Mouse (Mus musculus) lung, embryonic 14.5 days (tissue): ENCODE data around the gene Ccl17. TPM values are rescaled to one million over a fixed set of nuclear protein-coding genes. Genes with fewer than 3 reads are reported as not detected.

Source experiments
- ATAC-seq: fragments of 200-750 bp; cut with Nextera tagmentation; 2 replicates; pipeline ENCODE4 v1.8.0; 2017; ENCODE audit warnings: mild to moderate bottlenecking, moderate TSS enrichment, moderate library complexity; ENCODE audit not compliant: insufficient read depth
- DNase-seq: peaks from one replicate; pipeline ENCODE4 v3.0.0-alpha.2; 2015
- H3K27ac ChIP-seq: fragments of 300-500 bp; sonication (generic); 2 replicates; pipeline ENCODE4 v1.5.1; 2014; ENCODE audit warnings: low read depth, mild to moderate bottlenecking, moderate library complexity
- H3K27me3 ChIP-seq: fragments of 300-500 bp; sonication (generic); 2 replicates; pipeline ENCODE4 v1.6.1; 2014; ENCODE audit warnings: low read length, control low read depth; ENCODE audit not compliant: insufficient read depth
- H3K36me3 ChIP-seq: fragments of 300-500 bp; sonication (generic); 2 replicates; pipeline ENCODE4 v1.6.1; 2014; ENCODE audit warnings: control low read depth; ENCODE audit not compliant: insufficient read depth
- H3K4me1 ChIP-seq: fragments of 300-500 bp; sonication (generic); 2 replicates; pipeline ENCODE4 v1.6.1; 2014; ENCODE audit warnings: antibody characterized with exemption, control low read depth; ENCODE audit not compliant: insufficient read depth
- H3K4me2 ChIP-seq: fragments of 300-500 bp; sonication (generic); 2 replicates; pipeline ENCODE4 v1.6.1; 2014; ENCODE audit warnings: mild to moderate bottlenecking
- H3K4me3 ChIP-seq: fragments of 300-500 bp; sonication (generic); 2 replicates; pipeline ENCODE4 v1.5.1; 2014; ENCODE audit warnings: low read depth, low read length
- H3K9ac ChIP-seq: fragments of 300-500 bp; sonication (generic); 2 replicates; pipeline ENCODE4 v1.6.1; 2014
- H3K9me3 ChIP-seq: fragments of 300-500 bp; sonication (generic); 2 replicates; pipeline ENCODE4 v1.6.1; 2016; ENCODE audit warnings: low read depth, low read length, control low read depth
- CTCF ChIP-seq: IDR thresholded peaks from 2 replicates; pipeline ENCODE4 v1.5.1; 2016; ENCODE audit warnings: antibody characterized with exemption, low read depth
- WGBS: fragments of 180-500 bp; shearing (Covaris S2); extraction: QIAGEN DNeasy Blood & Tissue Kit; methylation state at CpG from one replicate; pipeline ENCODE4 v1.1.7; 2014; 5-methylcytosine and 5-hydroxymethylcytosine counted together
- polyA plus RNA-seq: library from polyadenylated mRNA; unstranded; fragments of >200 nt; fragmentation: Nextera tagmentation; extraction: Ambion mirVana; gene quantifications from 2 replicates; pipeline ENCODE4 v1.2.1, GENCODE M21; 2014

The Ccl17 gene
- polyA plus RNA-seq, 1 experiment from 2014 or later: not detected

- Histone ChIP-seq H3K4me1 (no peaks in the 10 kb centered on the region), H3K4me2 (no peak overlapping the region), H3K4me3 (no peak overlapping the region), H3K36me3 (no peaks in the 10 kb centered on the region), H3K9me3 (no peaks in the 10 kb centered on the region), H3K27me3 (no peaks in the 10 kb centered on the region), H3K9ac (no peak overlapping the region), H3K27ac (no peak overlapping the region)
- peak; percentile 62 for DNase-seq
- TF ChIP-seq CTCF: peak; percentile 66
- ATAC-seq: no peak
- WGBS: 0% methylated on average over 1 of the region's 1 CpGs
Observed at GRCm38 (mm10) chr8:94814556-94814955, 4.3 kb downstream of the Ccl17 start.

- no peaks in the 10 kb centered on the region for H3K27me3 ChIP-seq
- 78% methylated on average over 11 of the region's 11 CpGs for WGBS
- no peak overlapping the region for H3K27ac ChIP-seq
- H3K4me2 ChIP-seq: no peak overlapping the region
- ATAC-seq (no peak), DNase-seq (no peak)
- no peaks in the 10 kb centered on the region for H3K9me3 ChIP-seq
- H3K9ac ChIP-seq: no peak overlapping the region
- H3K36me3 ChIP-seq: peaks cover 27% of the 10 kb centered on the region
- no peak for TF ChIP-seq CTCF
- H3K4me1 ChIP-seq: no peaks in the 10 kb centered on the region
- no peak overlapping the region for H3K4me3 ChIP-seq
Observed at GRCm38 (mm10) chr8:94817933-94818332, 7.7 kb downstream of the Ccl17 start.

- Histone ChIP-seq H3K4me1 (no peaks in the 10 kb centered on the region), H3K27me3 (no peaks in the 10 kb centered on the region), H3K9me3 (no peaks in the 10 kb centered on the region), H3K27ac (no peak overlapping the region), H3K36me3 (peaks cover 42% of the 10 kb centered on the region), H3K4me3 (no peak overlapping the region), H3K4me2 (no peak overlapping the region), H3K9ac (no peak overlapping the region)
- TF ChIP-seq CTCF: no peak
- WGBS: 65% methylated on average over 6 of the region's 6 CpGs
- DNase-seq (no peak), ATAC-seq (no peak)
Observed at GRCm38 (mm10) chr8:94819671-94820179, 9.5 kb downstream of the Ccl17 start.

GRCm38 (mm10) chr8:94820553-94820952 lies 10.3 kb downstream of the Ccl17 start:
- no peak for ATAC-seq
- Histone ChIP-seq H3K9ac (no peak overlapping the region), H3K36me3 (peaks cover 50% of the 10 kb centered on the region), H3K27me3 (no peaks in the 10 kb centered on the region), H3K4me1 (no peaks in the 10 kb centered on the region), H3K9me3 (no peaks in the 10 kb centered on the region), H3K4me2 (no peak overlapping the region), H3K4me3 (no peak overlapping the region), H3K27ac (no peak overlapping the region)
- WGBS: 82% methylated on average over 7 of the region's 7 CpGs
- DNase-seq: no peak
- no peak for TF ChIP-seq CTCF

GRCm38 (mm10) chr8:94821381-94821780 lies 11.1 kb downstream of the Ccl17 start:
- H3K27ac ChIP-seq: no peak overlapping the region
- no peak for TF ChIP-seq CTCF
- 89% methylated on average over 2 of the region's 2 CpGs for WGBS
- no peaks in the 10 kb centered on the region for H3K9me3 ChIP-seq
- H3K4me1 ChIP-seq: no peaks in the 10 kb centered on the region
- H3K4me3 ChIP-seq: no peak overlapping the region
- ATAC-seq (no peak), DNase-seq (no peak)
- H3K36me3 ChIP-seq: peaks cover 56% of the 10 kb centered on the region
- no peak overlapping the region for H3K4me2 ChIP-seq
- H3K27me3 ChIP-seq: no peaks in the 10 kb centered on the region
- no peak overlapping the region for H3K9ac ChIP-seq

GRCm38 (mm10) chr8:94822637-94823560 lies 12.6 kb downstream of the Ccl17 start:
- H3K9me3 ChIP-seq: no peaks in the 10 kb centered on the region
- peak; percentile 75 for TF ChIP-seq CTCF
- no peaks in the 10 kb centered on the region for H3K27me3 ChIP-seq
- H3K27ac ChIP-seq: no peak overlapping the region
- peak; percentile 73; the same call in 1 of the 2 replicates for ATAC-seq
- no peak overlapping the region for H3K4me3 ChIP-seq
- H3K4me1 ChIP-seq: no peaks in the 10 kb centered on the region
- no peak overlapping the region for H3K9ac ChIP-seq
- H3K4me2 ChIP-seq: no peak overlapping the region
- peaks cover 69% of the 10 kb centered on the region for H3K36me3 ChIP-seq
- 80% methylated on average over 23 of the region's 23 CpGs for WGBS
- peak; percentile 76 for DNase-seq

GRCm38 (mm10) chr8:94825170-94825569 lies 14.9 kb downstream of the Ccl17 start:
- H3K4me3 ChIP-seq: no peak overlapping the region
- H3K4me2 ChIP-seq: no peak overlapping the region
- no peak overlapping the region for H3K27ac ChIP-seq
- TF ChIP-seq CTCF: no peak
- H3K4me1 ChIP-seq: no peaks in the 10 kb centered on the region
- WGBS: 79% methylated on average over 6 of the region's 6 CpGs
- no peak overlapping the region for H3K9ac ChIP-seq
- DNase-seq: no peak
- no peaks in the 10 kb centered on the region for H3K27me3 ChIP-seq
- ATAC-seq: no peak
- no peaks in the 10 kb centered on the region for H3K9me3 ChIP-seq
- peaks cover 83% of the 10 kb centered on the region for H3K36me3 ChIP-seq
